Mouse (Mus musculus) gastrocnemius, postnatal 14 days (tissue): ENCODE results near the gene Cdh10. TPM values are rescaled to one million over a fixed set of nuclear protein-coding genes. Genes with fewer than 3 reads are reported as not detected.

Experiments used
- DNase-seq: peaks from one replicate; pipeline ENCODE4 v3.0.0; 2021; ENCODE audit warnings: mixed read lengths
- intact Hi-C: fragments of 180-260 bp; cut with DNase I; formaldehyde crosslinking; loops from one replicate; pipeline ENCODE4 v1.15.1; 2025; ENCODE audit warnings: low total_unique reads
- total RNA-seq, 2 experiments: library from RNA; stranded (reverse); gene quantifications; 2 replicates each; pipeline ENCODE4 v1.2.3; 2021

Cdh10 gene
- total RNA-seq, 2 experiments from 2014 or later = 0.18 TPM; not detected in 1

GRCm38 (mm10) chr15:18926964-18927363 lies 108.2 kb downstream of the Cdh10 start:
- intact Hi-C loops = no loop called here
- no peak for DNase-seq

- DNase-seq = no peak
- intact Hi-C loops = no loop called here
These were observed 133.5 kb downstream of the Cdh10 start for GRCm38 (mm10) chr15:18952266-18952665.

GRCm38 (mm10) chr15:18975041-18975440 lies 156.3 kb downstream of the Cdh10 start:
- no peak for DNase-seq
- intact Hi-C loops = no loop called here

GRCm38 (mm10) chr15:18984891-18985290 lies 166.1 kb downstream of the Cdh10 start:
- intact Hi-C loops = no loop called here
- DNase-seq = no peak

- intact Hi-C loops = no loop called here
- no peak for DNase-seq
These were observed 168.9 kb downstream of the Cdh10 start for GRCm38 (mm10) chr15:18987671-18988070.

- DNase-seq = no peak
- intact Hi-C loops = no loop called here
These were observed 174.8 kb downstream of the Cdh10 start for GRCm38 (mm10) chr15:18993512-18993911.

- intact Hi-C loops = no loop called here
- DNase-seq = no peak
These were observed 175.5 kb downstream of the Cdh10 start for GRCm38 (mm10) chr15:18994294-18994693.

- intact Hi-C loops = no loop called here
- no peak for DNase-seq
These were observed 192.1 kb downstream of the Cdh10 start for GRCm38 (mm10) chr15:19010829-19011228.

- no peak for DNase-seq
- intact Hi-C loops = no loop called here
These were observed 214.2 kb downstream of the Cdh10 start for GRCm38 (mm10) chr15:19032983-19033382.

- no peak for DNase-seq
- intact Hi-C loops = no loop called here
These were observed 221.3 kb downstream of the Cdh10 start for GRCm38 (mm10) chr15:19040077-19040476.
